Mouse (Mus musculus) midbrain, postnatal 0 days (tissue): ENCODE data around the gene Adra1b. TPM values are rescaled to one million over a fixed set of nuclear protein-coding genes. Genes with fewer than 3 reads are reported as not detected.

ENCODE experiments used
- ATAC-seq: fragments of 200-750 bp; cut with Nextera tagmentation; 2 replicates; pipeline ENCODE4 v1.8.0; 2017; ENCODE audit warnings: moderate number of reproducible peaks, mild to moderate bottlenecking, moderate TSS enrichment, moderate library complexity; ENCODE audit not compliant: low FRiP score
- DNase-seq: peaks from one replicate; pipeline ENCODE4 v3.0.0-alpha.2; 2015; ENCODE audit warnings: low spot score
- H3K27ac ChIP-seq: fragments of 300-500 bp; sonication (generic); 2 replicates; pipeline ENCODE4 v1.5.1; 2014; ENCODE audit warnings: low read depth, mild to moderate bottlenecking, low read length, mixed read lengths
- H3K27me3 ChIP-seq: fragments of 300-500 bp; sonication (generic); 2 replicates; pipeline ENCODE4 v1.6.1; 2014; ENCODE audit warnings: low read length, control low read depth, mixed read lengths; ENCODE audit not compliant: insufficient read depth
- H3K36me3 ChIP-seq: fragments of 300-500 bp; sonication (generic); 2 replicates; pipeline ENCODE4 v1.6.1; 2014; ENCODE audit warnings: low read length, control low read depth, mixed read lengths; ENCODE audit not compliant: insufficient read depth
- H3K4me1 ChIP-seq: fragments of 300-500 bp; sonication (generic); 2 replicates; pipeline ENCODE4 v1.6.1; 2014; ENCODE audit warnings: mild to moderate bottlenecking, control low read depth, antibody characterized with exemption, low read length, mixed read lengths; ENCODE audit not compliant: insufficient read depth
- H3K4me2 ChIP-seq: fragments of 300-500 bp; sonication (generic); 2 replicates; pipeline ENCODE4 v1.6.1; 2014; ENCODE audit warnings: low read depth, mild to moderate bottlenecking, low read length, mixed read lengths; ENCODE audit not compliant: poor library complexity, severe bottlenecking
- H3K4me3 ChIP-seq: fragments of 300-500 bp; sonication (generic); 2 replicates; pipeline ENCODE4 v1.5.1; 2014; ENCODE audit warnings: low read depth, mild to moderate bottlenecking, low read length, moderate library complexity
- H3K9ac ChIP-seq: fragments of 300-500 bp; sonication (generic); replicated peaks from 2 replicates; pipeline ENCODE4 v1.6.1; 2014; ENCODE audit warnings: mild to moderate bottlenecking, low read length, moderate library complexity, mixed read lengths; ENCODE audit not compliant: poor library complexity, severe bottlenecking
- H3K9me3 ChIP-seq: fragments of 300-500 bp; sonication (generic); 2 replicates; pipeline ENCODE4 v1.6.1; 2016; ENCODE audit warnings: low read length, control low read depth
- CTCF ChIP-seq: IDR thresholded peaks from 2 replicates; pipeline ENCODE4 v1.5.1; 2016; ENCODE audit warnings: antibody characterized with exemption, mild to moderate bottlenecking
- WGBS: fragments of 180-500 bp; shearing (Covaris S2); extraction: QIAGEN DNeasy Blood & Tissue Kit; methylation state at CpG from one replicate; pipeline ENCODE4 v1.1.7; 2014; 5-methylcytosine and 5-hydroxymethylcytosine counted together
- polyA plus RNA-seq: library from polyadenylated mRNA; unstranded; fragments of >200 nt; fragmentation: Nextera tagmentation; extraction: Ambion mirVana; gene quantifications from 2 replicates; pipeline ENCODE4 v1.2.1, GENCODE M21; 2015
- total RNA-seq: library from RNA; depleted of rRNA; stranded (reverse); fragments of >200 nt; gene quantifications from 2 replicates; pipeline ENCODE4 v1.2.3, GENCODE M21; 2014

The Adra1b gene
- total and polyA plus RNA-seq, 2 experiments from 2014 or later, result 17.1 to 38.7 TPM

GRCm38 (mm10) chr11:43840491-43840890 is 60.5 kb downstream of the Adra1b start:
- H3K4me3 ChIP-seq, result no peak overlapping the region
- 70% methylated on average over 6 of the region's 6 CpGs for WGBS
- ATAC-seq (no peak), DNase-seq (no peak)
- H3K27ac ChIP-seq, result no peak overlapping the region
- H3K36me3 ChIP-seq, result no peaks in the 10 kb centered on the region
- H3K9ac ChIP-seq, result no peak overlapping the region
- no peaks in the 10 kb centered on the region for H3K27me3 ChIP-seq
- H3K4me1 ChIP-seq, result no peaks in the 10 kb centered on the region
- no peak for TF ChIP-seq CTCF
- no peak overlapping the region for H3K4me2 ChIP-seq
- H3K9me3 ChIP-seq, result no peaks in the 10 kb centered on the region

- Histone ChIP-seq H3K4me2 (peak overlapping the region; percentile 92), H3K27ac (peak overlapping the region; percentile 32; the same call in 1 of the 2 replicates), H3K4me1 (peaks cover 3% of the 10 kb centered on the region), H3K4me3 (peak overlapping the region; percentile 68), H3K27me3 (no peaks in the 10 kb centered on the region), H3K9ac (peak overlapping the region; percentile 59), H3K36me3 (no peaks in the 10 kb centered on the region), H3K9me3 (no peaks in the 10 kb centered on the region)
- ATAC-seq (peak; percentile 96), DNase-seq (peak; percentile 91)
- 6% methylated on average over 51 of the region's 68 CpGs for WGBS
- TF ChIP-seq CTCF, result peak; percentile 84
Observed at GRCm38 (mm10) chr11:43835880-43836740, 64.9 kb downstream of the Adra1b start.

GRCm38 (mm10) chr11:43835456-43835855 is 65.6 kb downstream of the Adra1b start:
- Histone ChIP-seq H3K27me3 (no peaks in the 10 kb centered on the region), H3K36me3 (no peaks in the 10 kb centered on the region), H3K9me3 (no peaks in the 10 kb centered on the region), H3K9ac (no peak overlapping the region), H3K4me1 (peaks cover 3% of the 10 kb centered on the region), H3K27ac (no peak overlapping the region), H3K4me3 (peak overlapping the region; percentile 68; the same call in 1 of the 2 replicates), H3K4me2 (peak overlapping the region; percentile 92)
- TF ChIP-seq CTCF, result no peak
- WGBS, result 95% methylated on average over 15 of the region's 15 CpGs
- no peak for ATAC-seq
- no peak for DNase-seq

DNA sequence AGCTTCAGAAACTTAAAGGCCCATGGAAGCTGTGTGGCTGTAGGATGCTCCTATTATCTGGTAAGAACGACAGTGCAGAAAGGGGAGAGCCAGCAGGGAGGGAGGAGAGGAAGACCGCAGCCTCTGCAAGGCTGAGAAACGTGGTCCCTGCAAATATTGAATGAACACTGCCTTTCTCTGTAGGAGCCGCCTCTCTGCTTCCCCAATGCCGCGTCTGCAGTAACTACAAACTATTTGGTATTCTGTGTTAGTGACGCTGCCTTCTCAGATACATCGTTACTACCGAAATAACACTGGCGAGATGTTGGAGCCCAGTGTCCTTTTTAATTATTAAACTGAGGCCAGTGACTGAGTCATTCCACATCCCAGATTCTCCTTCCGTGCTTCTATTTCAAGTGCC is 66.5 kb downstream of the Adra1b start:
- DNase-seq, result peak; percentile 12
- Histone ChIP-seq H3K4me1 (peaks cover 3% of the 10 kb centered on the region), H3K9me3 (no peaks in the 10 kb centered on the region), H3K4me2 (peak overlapping the region; percentile 92), H3K27me3 (no peaks in the 10 kb centered on the region), H3K36me3 (no peaks in the 10 kb centered on the region), H3K4me3 (peak overlapping the region; percentile 31), H3K9ac (no peak overlapping the region), H3K27ac (no peak overlapping the region; the same call in 1 of the 2 replicates)
- 34% methylated on average over 11 of the region's 11 CpGs for WGBS
- ATAC-seq, result no peak
- TF ChIP-seq CTCF, result no peak

DNA sequence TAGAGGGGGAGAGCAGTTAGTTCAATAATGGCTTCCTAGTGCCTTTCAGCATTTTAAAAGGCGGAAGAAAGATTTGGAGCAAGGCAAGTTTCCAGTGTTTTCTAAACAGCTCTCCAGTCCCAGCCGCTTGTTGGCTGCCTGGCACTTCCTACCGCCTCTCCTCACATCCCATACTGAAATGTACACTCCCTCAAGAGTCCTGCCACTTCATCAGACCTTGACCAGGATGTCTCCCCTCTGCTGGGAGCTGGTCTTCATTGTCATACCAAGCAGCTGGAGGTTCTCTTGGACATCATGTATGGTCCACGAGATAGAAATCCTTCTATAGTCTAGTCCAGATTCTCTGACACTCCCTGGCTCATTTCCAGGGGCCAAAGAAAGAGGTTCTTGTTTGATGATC is 69.5 kb downstream of the Adra1b start:
- ATAC-seq (no peak), DNase-seq (peak; percentile 33)
- TF ChIP-seq CTCF, result no peak
- Histone ChIP-seq H3K9ac (no peak overlapping the region), H3K27me3 (no peaks in the 10 kb centered on the region), H3K36me3 (no peaks in the 10 kb centered on the region), H3K27ac (no peak overlapping the region), H3K9me3 (no peaks in the 10 kb centered on the region), H3K4me1 (peaks cover 3% of the 10 kb centered on the region), H3K4me2 (no peak overlapping the region), H3K4me3 (no peak overlapping the region)
- 74% methylated on average over 4 of the region's 4 CpGs for WGBS

- H3K4me2 ChIP-seq, result no peak overlapping the region
- WGBS, result 95% methylated on average over 4 of the region's 4 CpGs
- TF ChIP-seq CTCF, result no peak
- H3K9me3 ChIP-seq, result no peaks in the 10 kb centered on the region
- H3K27me3 ChIP-seq, result no peaks in the 10 kb centered on the region
- DNase-seq, result no peak
- H3K36me3 ChIP-seq, result no peaks in the 10 kb centered on the region
- H3K4me1 ChIP-seq, result peaks cover 2% of the 10 kb centered on the region; the same call in 1 of the 2 replicates
- no peak overlapping the region for H3K27ac ChIP-seq
- no peak overlapping the region for H3K4me3 ChIP-seq
- no peak for ATAC-seq
- H3K9ac ChIP-seq, result no peak overlapping the region
Observed at GRCm38 (mm10) chr11:43826769-43827168, 74.2 kb downstream of the Adra1b start.
